Mouse (Mus musculus) c-Kit-positive CD71-negative TER-119-negative erythroid progenitor cells, embryonic 14.5 days (primary cell): ENCODE data around the gene Dixdc1.

Experiments
- DNase-seq: peaks from one replicate; pipeline ENCODE4 v3.0.0-alpha.2; 2013; ENCODE audit warnings: low read depth

The Dixdc1 gene

DNA sequence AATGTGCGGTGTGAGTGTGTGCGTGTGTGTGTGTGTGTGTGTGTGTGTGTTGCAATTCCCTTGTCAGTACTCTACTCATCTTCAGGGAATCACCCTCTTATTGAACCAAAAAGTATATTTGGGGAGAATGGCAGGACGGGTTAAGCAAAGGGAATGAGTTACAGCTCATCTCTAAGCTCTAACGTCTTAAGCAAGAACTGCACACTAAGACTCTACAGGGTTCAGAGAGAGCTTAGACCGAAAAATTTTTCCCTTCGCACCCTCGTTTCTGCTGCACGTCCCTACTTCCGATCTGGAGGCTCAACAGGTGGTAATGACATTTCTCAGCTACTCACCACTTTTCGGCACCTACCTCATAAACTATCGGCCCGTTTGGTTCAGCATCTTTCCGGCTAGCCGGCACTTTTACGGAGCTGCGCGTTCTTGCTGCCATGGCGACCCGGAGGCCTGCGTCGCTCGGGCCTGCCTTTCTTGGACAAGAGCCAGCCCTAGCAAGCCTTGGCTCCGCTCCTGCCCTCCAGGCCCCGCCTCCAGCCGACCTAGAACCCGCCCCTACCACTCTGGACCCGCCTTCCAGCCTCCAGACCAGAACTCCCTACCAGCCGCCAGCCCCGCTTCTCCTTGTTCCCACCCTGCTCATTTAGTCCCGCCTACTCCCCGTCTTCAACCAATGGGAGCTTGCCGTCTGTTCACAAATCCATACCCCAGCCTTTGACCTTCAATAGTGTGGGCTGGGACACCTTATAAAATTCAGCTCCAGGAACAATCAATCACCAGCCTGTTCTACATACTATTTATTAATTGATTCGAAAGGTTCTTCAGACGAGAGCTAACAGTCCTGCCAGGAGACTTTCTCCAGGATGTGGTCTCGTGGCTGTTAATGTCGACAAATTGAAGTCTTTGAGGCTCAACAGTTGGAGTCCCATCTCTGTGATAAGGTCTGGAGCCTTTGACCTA, at the start of gene Dixdc1:
Dixdc1 (minus strand) TSS at position 604 of the 957 bp plus-strand sequence.
- DNase-seq: peak; percentile 75

DNA sequence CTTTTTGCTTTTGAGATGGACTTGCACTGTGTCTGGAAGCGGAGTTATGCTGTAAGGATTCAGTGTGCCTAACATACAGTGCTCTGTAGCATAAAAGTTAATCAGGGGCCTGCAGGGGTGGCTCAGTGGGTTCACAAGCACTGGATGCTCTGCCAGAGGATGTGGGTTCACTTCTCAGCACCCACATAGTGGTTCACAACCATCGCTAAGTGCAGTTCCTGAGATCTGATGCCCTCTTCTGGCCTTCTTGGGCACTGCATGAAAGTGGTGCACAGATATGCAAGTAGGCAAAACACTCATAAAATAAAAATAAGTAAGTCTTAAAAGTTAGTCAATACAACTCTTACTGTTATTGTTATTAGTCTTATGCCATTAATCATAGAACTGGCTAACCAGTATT, 42.8 kb upstream of the Dixdc1 start:
- peak; percentile 33 for DNase-seq

- DNase-seq: no peak
Observed at GRCm38 (mm10) chr9:50776162-50776760, 36.9 kb upstream of the Dixdc1 start.

DNA sequence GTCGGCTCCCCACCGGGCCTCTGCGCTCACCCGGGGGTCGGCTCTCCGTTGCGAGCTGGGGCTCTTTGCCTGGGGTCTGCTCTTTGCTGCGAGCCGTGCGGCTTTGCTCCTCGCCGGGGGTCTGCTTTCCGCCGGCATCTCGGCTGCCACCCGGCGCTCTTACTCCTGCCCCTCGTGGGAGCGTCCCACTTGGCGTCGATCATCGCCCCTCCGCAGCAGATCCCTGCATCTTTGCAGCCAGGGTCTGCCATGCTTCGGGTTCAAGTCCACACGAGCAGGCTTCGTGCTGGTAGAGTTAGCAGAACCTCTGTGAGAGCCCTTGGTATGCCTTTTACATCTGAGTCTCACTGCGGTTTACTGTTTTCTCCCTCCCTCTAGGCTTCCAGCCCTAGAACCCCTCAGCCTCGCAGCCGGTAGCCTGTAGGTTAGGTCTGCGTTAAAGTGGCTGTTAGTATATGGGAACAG, 36.4 kb upstream of the Dixdc1 start:
- no peak for DNase-seq

- peak; percentile 69 for DNase-seq
Observed at GRCm38 (mm10) chr9:50774991-50775612, 35.8 kb upstream of the Dixdc1 start, which contains the start of the genes Alg9 and 1110032A03Rik. Gene Alg9, plus strand, starts transcription at chr9:50775019. Gene 1110032A03Rik, minus strand, starts transcription at chr9:50775520.

DNA sequence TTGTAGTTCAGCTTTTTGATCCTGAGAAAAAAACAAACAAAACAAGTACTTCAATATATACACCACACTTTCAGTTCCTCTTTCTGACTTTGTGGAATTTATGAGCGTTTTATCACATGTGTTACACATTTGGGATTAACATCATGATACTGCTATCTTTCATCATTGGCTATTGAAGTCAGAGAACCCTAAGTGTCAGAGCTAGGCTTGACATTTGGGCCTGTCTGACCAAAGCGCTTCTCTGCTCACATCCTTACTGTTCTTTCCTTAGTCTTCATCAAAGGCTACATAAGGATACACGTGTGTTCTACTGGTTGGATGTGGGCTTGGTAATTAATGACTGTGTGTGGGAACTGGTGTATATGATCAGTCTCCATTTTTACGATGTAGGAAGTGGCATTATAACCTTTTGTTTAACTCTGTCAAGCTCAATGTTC, 34.7 kb upstream of the Dixdc1 start:
- no peak for DNase-seq

DNA sequence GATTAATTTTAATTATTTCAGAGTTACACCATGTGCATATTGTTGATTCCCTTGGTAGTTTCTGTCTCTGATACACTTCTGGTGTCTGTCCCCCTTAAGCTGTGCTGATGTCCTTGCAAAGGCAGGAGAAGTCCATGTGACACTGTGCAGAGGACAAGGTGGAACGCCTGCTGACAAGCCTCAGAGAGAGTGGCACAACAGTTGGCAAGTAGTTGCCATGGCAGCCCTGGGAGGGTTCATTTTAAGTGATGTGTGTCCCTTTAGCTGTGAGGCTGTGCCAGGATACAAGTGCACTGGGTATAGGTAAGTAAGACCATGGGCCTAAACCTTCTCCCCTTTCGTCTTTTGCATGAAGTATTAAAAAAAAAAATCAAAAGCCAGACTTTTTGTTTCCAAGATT, 30.7 kb upstream of the Dixdc1 start:
- DNase-seq: no peak

DNA sequence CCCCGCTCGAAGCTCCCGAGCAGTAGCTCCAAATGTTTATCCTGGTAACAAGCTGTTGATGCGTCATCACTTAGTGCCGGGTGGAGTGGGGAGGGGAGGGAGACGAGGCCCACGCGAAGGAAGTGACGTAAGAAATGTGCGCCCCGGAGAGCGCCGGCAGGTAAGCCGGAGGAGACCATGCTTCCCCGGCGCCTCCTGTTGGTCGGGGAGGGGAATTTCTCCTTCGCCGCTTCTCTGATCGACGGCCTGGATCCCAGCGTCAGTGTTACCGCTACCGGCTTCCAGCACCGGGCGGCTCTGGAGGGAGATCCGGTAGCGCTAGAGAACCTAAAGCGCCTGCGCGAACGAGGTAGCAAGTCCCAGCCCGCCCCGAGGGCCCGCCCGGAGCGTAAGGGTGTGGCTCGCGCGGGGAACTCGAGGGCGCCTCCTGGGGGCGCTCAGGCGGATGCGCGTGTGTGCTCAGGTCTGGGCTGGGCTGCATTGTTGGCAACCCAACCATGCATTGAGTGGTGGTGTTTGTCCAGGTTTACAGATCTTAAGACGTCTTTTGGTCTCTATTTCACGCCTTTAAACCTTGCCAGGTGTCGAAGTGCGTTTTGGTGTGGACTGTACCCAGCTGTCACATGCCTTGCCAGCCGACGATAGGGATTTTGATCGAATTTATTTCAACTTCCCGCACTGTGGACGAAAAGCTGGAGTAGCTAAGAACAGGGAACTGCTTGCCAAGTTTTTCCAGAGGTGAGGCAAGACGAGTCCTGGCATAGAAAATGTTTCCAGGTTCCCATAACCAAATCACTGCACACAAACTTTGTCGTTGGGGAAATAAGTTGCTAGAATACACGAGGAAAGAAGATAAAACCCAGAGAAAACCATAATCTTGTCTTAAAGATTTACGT, 29.0 kb upstream of the Dixdc1 start, which contains the start of gene Fdxacb1:
Fdxacb1 (plus strand) TSS at position 130 of the 896 bp plus-strand sequence.
- peak; percentile 88 for DNase-seq

GRCm38 (mm10) chr9:50767531-50768106, 28.3 kb upstream of the Dixdc1 start:
- DNase-seq: peak; percentile 29

GRCm38 (mm10) chr9:50763331-50763730, 24.0 kb upstream of the Dixdc1 start:
- no peak for DNase-seq

DNA sequence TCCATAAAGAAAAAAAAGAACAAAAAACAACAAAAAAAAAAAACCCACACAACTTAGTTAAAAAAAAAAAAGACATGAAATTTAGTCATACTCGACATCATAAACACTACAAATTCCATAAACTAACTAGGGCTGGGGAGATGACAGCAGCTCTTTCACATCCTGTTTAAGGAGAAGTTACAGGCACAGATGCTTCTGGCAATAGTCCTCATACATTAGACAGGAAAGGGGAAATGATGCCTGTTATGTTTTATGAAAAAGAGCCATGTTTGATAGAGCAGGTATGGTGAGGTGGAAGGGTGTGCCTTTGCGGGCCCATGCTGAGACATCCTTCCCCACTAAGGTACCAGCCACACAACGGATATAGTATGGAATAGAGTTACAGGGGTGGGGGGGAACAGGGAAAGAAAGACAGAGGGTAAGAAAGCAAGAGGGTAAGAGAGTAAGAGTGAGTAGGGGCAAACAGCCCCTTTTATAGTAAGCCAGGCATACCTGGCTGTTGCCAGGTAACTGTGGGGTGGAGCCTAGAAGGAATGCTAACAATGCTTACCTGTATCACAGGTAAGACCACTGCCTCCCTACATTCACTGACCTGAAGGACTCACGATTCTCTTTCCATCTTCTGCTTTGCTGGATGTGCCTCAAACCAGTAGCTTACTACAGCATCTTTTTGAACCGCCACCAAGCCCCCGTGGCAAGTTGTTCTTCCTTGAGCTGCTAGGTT, 22.4 kb upstream of the Dixdc1 start:
- DNase-seq: no peak

DNA sequence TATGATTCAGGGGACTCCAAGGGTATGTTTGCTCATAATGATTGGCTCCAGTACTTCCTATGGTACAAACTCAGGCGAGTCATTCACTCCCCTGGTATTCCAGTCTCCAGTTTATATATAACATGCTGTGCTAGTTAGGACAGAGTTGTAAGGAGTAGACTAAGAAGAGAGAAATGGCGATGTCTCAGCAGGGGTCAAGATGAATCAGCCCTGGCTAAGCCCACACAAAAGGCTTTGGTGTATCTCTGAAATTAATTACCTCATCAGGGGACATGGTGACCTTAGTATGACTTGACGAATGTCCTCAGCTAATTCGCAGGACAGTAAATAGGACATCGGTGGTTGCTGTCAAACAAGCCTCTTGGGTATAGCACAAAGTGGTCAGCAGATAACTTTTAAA, 17.4 kb upstream of the Dixdc1 start:
- DNase-seq: no peak

- no peak for DNase-seq
Observed at GRCm38 (mm10) chr9:50753947-50754346, 14.6 kb upstream of the Dixdc1 start.

DNA sequence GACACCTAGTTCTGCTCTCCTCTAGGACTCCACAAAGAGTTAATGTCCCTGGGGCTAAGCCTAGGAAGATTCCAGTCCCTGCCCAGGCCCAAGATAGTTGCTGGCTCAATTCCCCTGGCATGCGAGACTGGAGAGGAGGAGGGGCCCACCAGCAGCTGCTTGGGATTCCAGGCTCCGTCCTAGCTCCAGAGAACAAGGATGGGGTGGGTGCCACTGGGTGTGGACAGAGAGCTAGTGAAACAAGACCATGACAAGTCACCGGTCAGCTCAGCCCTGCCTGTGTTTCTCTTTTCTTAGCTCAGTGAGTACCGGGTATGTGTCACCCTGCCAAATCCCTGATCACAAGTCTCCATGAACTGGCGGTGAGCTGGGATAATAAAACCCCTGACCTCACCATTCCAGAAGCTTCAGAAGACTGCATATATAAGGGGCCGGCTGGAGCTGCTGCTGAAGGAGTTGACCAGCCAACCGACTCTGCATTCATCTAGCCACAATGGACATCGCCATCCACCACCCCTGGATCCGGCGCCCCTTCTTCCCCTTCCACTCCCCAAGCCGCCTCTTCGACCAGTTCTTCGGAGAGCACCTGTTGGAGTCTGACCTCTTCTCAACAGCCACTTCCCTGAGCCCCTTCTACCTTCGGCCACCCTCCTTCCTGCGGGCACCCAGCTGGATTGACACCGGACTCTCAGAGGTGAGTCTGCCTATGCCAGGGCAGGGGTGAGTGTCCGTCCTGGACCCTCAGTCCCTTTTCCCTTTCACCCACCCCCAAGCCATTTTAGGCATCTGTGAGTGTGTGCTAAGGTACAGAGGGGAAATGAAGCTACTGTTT, 13.7 kb upstream of the Dixdc1 start:
- DNase-seq: no peak

DNA sequence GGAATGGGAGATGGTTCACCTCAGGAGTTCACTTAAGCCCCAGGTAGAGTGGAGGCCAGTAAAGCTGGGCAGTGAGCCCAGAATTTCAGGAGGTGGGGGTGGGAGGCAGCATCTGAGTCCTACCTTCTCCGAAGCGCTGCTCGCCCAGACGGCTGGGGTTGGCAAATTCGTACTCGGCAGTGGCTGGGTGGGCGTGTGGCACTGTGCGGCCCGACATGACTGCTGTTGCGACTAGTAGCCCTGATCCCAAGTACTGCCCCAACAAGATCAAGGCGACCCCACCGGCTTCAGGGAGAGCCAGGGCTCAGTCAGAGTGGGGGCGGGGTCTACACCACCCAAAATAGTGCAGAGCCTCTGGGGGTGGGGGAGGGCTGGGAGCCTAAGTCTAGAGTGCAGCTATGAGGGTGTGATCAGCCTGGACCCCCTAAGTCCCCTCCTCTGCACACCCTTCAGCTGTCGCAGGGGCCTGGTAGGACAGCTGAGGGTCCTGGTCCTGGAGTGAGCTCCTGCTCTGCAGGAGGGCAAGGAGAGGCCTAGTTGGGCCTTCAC, 12.8 kb upstream of the Dixdc1 start, which contains the start of gene Hspb2:
Hspb2 (minus strand) TSS at position 301 of the 549 bp plus-strand sequence.
- no peak for DNase-seq

DNA sequence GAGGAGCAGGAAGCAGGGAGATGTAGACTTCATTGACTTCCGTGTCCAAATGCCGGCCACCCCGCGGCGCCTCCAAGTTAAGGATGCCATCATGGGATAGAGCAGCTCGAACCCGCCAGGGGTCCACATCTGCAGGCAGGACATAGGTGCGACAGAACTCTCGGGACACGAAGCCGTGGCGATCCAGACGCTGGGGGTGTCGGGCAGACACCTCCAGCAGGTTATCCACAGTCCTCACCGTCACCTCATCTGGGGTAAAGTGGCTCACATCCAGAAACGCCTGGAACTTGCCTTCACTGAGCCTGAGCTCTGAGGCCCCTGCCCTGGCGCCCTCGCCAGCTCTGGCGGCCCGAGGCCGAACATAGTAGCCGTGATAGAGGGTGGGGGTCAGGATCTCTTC, 12.0 kb upstream of the Dixdc1 start, which contains the start of gene Cryab:
Cryab (plus strand) TSS at position 3 of the 400 bp plus-strand sequence.
- no peak for DNase-seq

DNA sequence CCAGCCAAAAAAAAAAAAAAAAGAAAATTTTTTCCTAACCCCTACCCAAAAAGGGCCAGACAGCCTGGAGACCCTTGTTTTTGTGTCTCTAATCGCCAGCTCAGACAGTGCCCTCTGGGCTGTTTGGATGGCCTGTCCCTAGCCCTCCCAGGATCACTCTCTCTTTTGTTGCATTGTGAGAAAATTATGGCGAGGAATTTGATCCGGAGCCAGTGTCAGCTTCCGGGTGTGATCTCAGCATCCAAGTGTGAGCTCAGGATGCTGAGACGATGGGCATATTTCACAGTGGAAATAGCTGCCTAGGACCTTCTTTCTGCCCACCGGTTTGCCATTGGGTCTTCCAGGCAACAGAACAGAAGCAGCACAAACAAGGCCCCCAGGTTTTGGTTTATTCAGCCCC, 11.4 kb upstream of the Dixdc1 start:
- no peak for DNase-seq

- DNase-seq: no peak
Observed at GRCm38 (mm10) chr9:50746214-50746677, 6.9 kb upstream of the Dixdc1 start, which contains the start of gene 2310030G06Rik. Gene 2310030G06Rik, minus strand, starts transcription at chr9:50746536.

- no peak for DNase-seq
Observed at GRCm38 (mm10) chr9:50745806-50746205, 6.5 kb upstream of the Dixdc1 start.
